Mouse (Mus musculus) embryonic facial prominence, embryonic 13.5 days (tissue): ENCODE results near the gene Gdf2. TPM values are rescaled to one million over a fixed set of nuclear protein-coding genes. Genes with fewer than 3 reads are reported as not detected.

Experiments
- ATAC-seq: fragments of 200-750 bp; cut with Nextera tagmentation; 2 replicates; pipeline ENCODE4 v1.8.0; 2017; ENCODE audit warnings: low read depth; ENCODE audit not compliant: insufficient number of reproducible peaks, insufficient read depth, low FRiP score, low TSS enrichment
- H3K27ac ChIP-seq: fragments of 300-500 bp; sonication (generic); 2 replicates; pipeline ENCODE4 v1.5.1; 2015; ENCODE audit warnings: moderate library complexity, mild to moderate bottlenecking, inconsistent platforms
- H3K27me3 ChIP-seq: fragments of 300-500 bp; sonication (generic); 2 replicates; pipeline ENCODE4 v1.6.1; 2015; ENCODE audit warnings: mild to moderate bottlenecking, inconsistent platforms
- H3K36me3 ChIP-seq: fragments of 300-500 bp; sonication (generic); 2 replicates; pipeline ENCODE4 v1.6.1; 2015; ENCODE audit warnings: mild to moderate bottlenecking, inconsistent platforms
- H3K4me1 ChIP-seq: fragments of 300-500 bp; sonication (generic); 2 replicates; pipeline ENCODE4 v1.6.1; 2015; ENCODE audit warnings: inconsistent platforms
- H3K4me2 ChIP-seq: fragments of 300-500 bp; sonication (generic); 2 replicates; pipeline ENCODE4 v1.6.1; 2015; ENCODE audit warnings: moderate library complexity, mild to moderate bottlenecking, inconsistent platforms
- H3K4me3 ChIP-seq: fragments of 300-500 bp; sonication (generic); 2 replicates; pipeline ENCODE4 v1.5.1; 2015; ENCODE audit warnings: mild to moderate bottlenecking, inconsistent platforms
- H3K9ac ChIP-seq: fragments of 300-500 bp; sonication (generic); 2 replicates; pipeline ENCODE4 v1.6.1; 2015; ENCODE audit warnings: mild to moderate bottlenecking, inconsistent platforms
- H3K9me3 ChIP-seq: fragments of 300-500 bp; sonication (generic); 2 replicates; pipeline ENCODE4 v1.6.1; 2016; ENCODE audit warnings: inconsistent platforms
- WGBS: fragments of 180-500 bp; shearing (Covaris S2); methylation state at CpG from one replicate; pipeline ENCODE4 v1.1.7; 2015; ENCODE audit warnings: mixed read lengths; 5-methylcytosine and 5-hydroxymethylcytosine counted together
- polyA plus RNA-seq: library from polyadenylated mRNA; unstranded; fragments of >200 nt; fragmentation: Nextera tagmentation; extraction: Ambion mirVana; gene quantifications from 2 replicates; pipeline ENCODE4 v1.2.1, GENCODE M21; 2015

The Gdf2 gene
- polyA plus RNA-seq: 0.08 TPM in 2 replicates

- Histone ChIP-seq H3K4me2 (no peak within 1 kb of the TSS), H3K9me3 (no peaks in the 10 kb centered on the region), H3K36me3 (no peaks in the 10 kb centered on the region; the same call in 1 of the 2 replicates), H3K27ac (no peak within 1 kb of the TSS), H3K4me3 (no peak within 1 kb of the TSS), H3K4me1 (0 out of 2 replicates have a peak, but pooled peaks cover 3% of the 10 kb centered on the region), H3K27me3 (peaks cover 10% of the 10 kb centered on the region), H3K9ac (no peak within 1 kb of the TSS)
- no peak for ATAC-seq
- 73% methylated on average over 8 of the region's 8 CpGs for WGBS
Measured at GRCm38 (mm10) chr14:33940739-33941138, at the start of gene Gdf2. Gdf2 (plus strand) TSS chr14:33941039.

GRCm38 (mm10) chr14:33891507-33891906, 49.3 kb upstream of the Gdf2 start:
- Histone ChIP-seq H3K27ac (no peak overlapping the region), H3K4me3 (no peak overlapping the region), H3K9me3 (no peaks in the 10 kb centered on the region), H3K9ac (no peak overlapping the region), H3K27me3 (peaks cover 15% of the 10 kb centered on the region), H3K4me1 (peaks cover 5% of the 10 kb centered on the region), H3K36me3 (no peaks in the 10 kb centered on the region), H3K4me2 (no peak overlapping the region)
- no peak for ATAC-seq
- 88% methylated on average over 3 of the region's 3 CpGs for WGBS

GRCm38 (mm10) chr14:33895777-33896176, 45.1 kb upstream of the Gdf2 start:
- no peak for ATAC-seq
- 68% methylated on average over 5 of the region's 5 CpGs for WGBS
- H3K9ac ChIP-seq: no peak overlapping the region

GRCm38 (mm10) chr14:33896628-33897300, 44.1 kb upstream of the Gdf2 start:
- H3K27me3 ChIP-seq: peaks cover 24% of the 10 kb centered on the region
- ATAC-seq: no peak
- peaks cover 11% of the 10 kb centered on the region for H3K4me1 ChIP-seq
- no peak overlapping the region for H3K4me2 ChIP-seq
- no peaks in the 10 kb centered on the region for H3K36me3 ChIP-seq
- no peaks in the 10 kb centered on the region for H3K9me3 ChIP-seq
- WGBS: 20% methylated on average over 9 of the region's 9 CpGs
- no peak overlapping the region for H3K4me3 ChIP-seq
- no peak overlapping the region; the same call in 1 of the 2 replicates for H3K9ac ChIP-seq
- H3K27ac ChIP-seq: peak overlapping the region; percentile 68

More at GRCm38 (mm10) chr14:33895777-33896176, 45.1 kb upstream of the Gdf2 start:
- H3K27ac ChIP-seq: no peak overlapping the region
- H3K4me1 ChIP-seq: peaks cover 11% of the 10 kb centered on the region
- H3K4me3 ChIP-seq: no peak overlapping the region
- H3K36me3 ChIP-seq: no peaks in the 10 kb centered on the region
- peaks cover 24% of the 10 kb centered on the region for H3K27me3 ChIP-seq
- no peaks in the 10 kb centered on the region for H3K9me3 ChIP-seq
- H3K4me2 ChIP-seq: no peak overlapping the region

GRCm38 (mm10) chr14:33902783-33903182, 38.1 kb upstream of the Gdf2 start:
- 92% methylated on average over 4 of the region's 4 CpGs for WGBS
- Histone ChIP-seq H3K9ac (no peak overlapping the region), H3K4me1 (no peaks in the 10 kb centered on the region), H3K9me3 (no peaks in the 10 kb centered on the region), H3K27ac (no peak overlapping the region), H3K36me3 (no peaks in the 10 kb centered on the region), H3K4me3 (no peak overlapping the region), H3K4me2 (no peak overlapping the region), H3K27me3 (peaks cover 23% of the 10 kb centered on the region)
- no peak for ATAC-seq

- Histone ChIP-seq H3K27ac (no peak overlapping the region), H3K9me3 (no peaks in the 10 kb centered on the region), H3K9ac (no peak overlapping the region), H3K36me3 (no peaks in the 10 kb centered on the region), H3K4me1 (no peaks in the 10 kb centered on the region), H3K4me2 (no peak overlapping the region), H3K4me3 (no peak overlapping the region), H3K27me3 (peaks cover 22% of the 10 kb centered on the region)
- ATAC-seq: no peak
- WGBS: 83% methylated on average over 1 of the region's 1 CpGs
Measured at GRCm38 (mm10) chr14:33903199-33903598, 37.6 kb upstream of the Gdf2 start.

GRCm38 (mm10) chr14:33904851-33905250, 36.0 kb upstream of the Gdf2 start:
- no peak for ATAC-seq
- H3K9ac ChIP-seq: no peak overlapping the region
- H3K27me3 ChIP-seq: peaks cover 16% of the 10 kb centered on the region
- no peak overlapping the region for H3K4me3 ChIP-seq
- no peaks in the 10 kb centered on the region for H3K36me3 ChIP-seq
- H3K4me1 ChIP-seq: no peaks in the 10 kb centered on the region
- H3K9me3 ChIP-seq: no peaks in the 10 kb centered on the region
- no peak overlapping the region for H3K27ac ChIP-seq
- no peak overlapping the region for H3K4me2 ChIP-seq

GRCm38 (mm10) chr14:33913727-33914126, 27.1 kb upstream of the Gdf2 start:
- ATAC-seq: no peak
- no peaks in the 10 kb centered on the region for H3K9me3 ChIP-seq
- H3K4me2 ChIP-seq: no peak overlapping the region
- peaks cover 6% of the 10 kb centered on the region for H3K4me1 ChIP-seq
- H3K27ac ChIP-seq: no peak overlapping the region
- H3K27me3 ChIP-seq: peaks cover 29% of the 10 kb centered on the region
- H3K9ac ChIP-seq: no peak overlapping the region
- WGBS: 26% methylated on average over 3 of the region's 3 CpGs
- no peak overlapping the region for H3K4me3 ChIP-seq
- H3K36me3 ChIP-seq: no peaks in the 10 kb centered on the region

GRCm38 (mm10) chr14:33914206-33914605, 26.6 kb upstream of the Gdf2 start:
- Histone ChIP-seq H3K4me2 (no peak overlapping the region), H3K9me3 (no peaks in the 10 kb centered on the region), H3K9ac (no peak overlapping the region), H3K36me3 (no peaks in the 10 kb centered on the region), H3K4me3 (no peak overlapping the region), H3K4me1 (peaks cover 11% of the 10 kb centered on the region), H3K27ac (no peak overlapping the region), H3K27me3 (peaks cover 31% of the 10 kb centered on the region)
- WGBS: 88% methylated on average over 9 of the region's 9 CpGs
- no peak for ATAC-seq

- H3K4me1 ChIP-seq: peaks cover 50% of the 10 kb centered on the region
- no peak overlapping the region for H3K4me2 ChIP-seq
- H3K4me3 ChIP-seq: no peak overlapping the region
- peaks cover 85% of the 10 kb centered on the region for H3K27me3 ChIP-seq
- H3K9me3 ChIP-seq: no peaks in the 10 kb centered on the region
- 25% methylated on average over 14 of the region's 14 CpGs for WGBS
- H3K9ac ChIP-seq: no peak overlapping the region
- H3K36me3 ChIP-seq: no peaks in the 10 kb centered on the region
- ATAC-seq: no peak
- no peak overlapping the region for H3K27ac ChIP-seq
Measured at GRCm38 (mm10) chr14:33920727-33921559, 19.9 kb upstream of the Gdf2 start.

- peak overlapping the region; percentile 61 for H3K4me3 ChIP-seq
- H3K9me3 ChIP-seq: no peaks in the 10 kb centered on the region
- H3K27ac ChIP-seq: peak overlapping the region; percentile 51; the same call in 1 of the 2 replicates
- peak overlapping the region; percentile 77 for H3K9ac ChIP-seq
- ATAC-seq: no peak
- WGBS: 4% methylated on average over 8 of the region's 8 CpGs
- H3K4me2 ChIP-seq: peak overlapping the region; percentile 91
- H3K4me1 ChIP-seq: peaks cover 52% of the 10 kb centered on the region
- H3K36me3 ChIP-seq: no peaks in the 10 kb centered on the region
- peaks cover 75% of the 10 kb centered on the region for H3K27me3 ChIP-seq
Measured at GRCm38 (mm10) chr14:33922771-33923167, 18.1 kb upstream of the Gdf2 start.
